Mouse (Mus musculus) MEL (cell line): ENCODE measurements around the gene Nudt22. TPM values are rescaled to one million over a fixed set of nuclear protein-coding genes. Genes with fewer than 3 reads are reported as not detected.

ENCODE experiments used
- DNase-seq: peaks from one replicate; pipeline ENCODE4 v3.0.0; 2011; ENCODE audit warnings: low read depth, low spot score
- H3K27ac ChIP-seq: 2 replicates; pipeline ENCODE4 v1.5.1; 2012; ENCODE audit warnings: low read depth, mild to moderate bottlenecking, control low read depth, low read length, moderate library complexity; ENCODE audit not compliant: control insufficient read depth
- H3K27me3 ChIP-seq, 2 experiments: fragments of 150-350 bp in 1 of 2; sonication (generic) in 1 of 2; 2 replicates each; pipeline ENCODE4 v1.6.1; 2012; ENCODE audit warnings: low read length in 2 of 2, mild to moderate bottlenecking in 2 of 2, improper control_type of control experiment in 1 of 2, moderate library complexity in 1 of 2; ENCODE audit not compliant: insufficient read depth in 2 of 2, control insufficient read depth in 1 of 2
- H3K36me3 ChIP-seq, 2 experiments: 2 replicates each; pipeline ENCODE4 v1.6.1; 2012 to 2014; ENCODE audit warnings: low read length in 2 of 2, improper control_type of control experiment in 1 of 2, inconsistent platforms in 1 of 2, mild to moderate bottlenecking in 1 of 2; ENCODE audit not compliant: insufficient read depth in 2 of 2, control insufficient read depth in 1 of 2
- H3K4me1 ChIP-seq, 2 experiments: fragments of 150-350 bp in 1 of 2; sonication (generic) in 1 of 2; 2 replicates each; pipeline ENCODE4 v1.6.1; 2012; ENCODE audit warnings: low read length in 2 of 2, improper control_type of control experiment in 1 of 2, mild to moderate bottlenecking in 1 of 2; ENCODE audit not compliant: insufficient read depth in 2 of 2, control insufficient read depth in 1 of 2
- H3K4me3 ChIP-seq, 2 experiments: fragments of 150-350 bp in 1 of 2; sonication (generic) in 1 of 2; 2 replicates each; pipeline ENCODE4 v1.5.1; 2012; ENCODE audit warnings: low read depth in 2 of 2, low read length in 2 of 2, mild to moderate bottlenecking in 2 of 2, moderate library complexity in 2 of 2, control low read depth in 1 of 2, improper control_type of control experiment in 1 of 2; ENCODE audit not compliant: control insufficient read depth in 1 of 2, insufficient read depth in 1 of 2
- H3K79me2 ChIP-seq: 2 replicates; pipeline ENCODE4 v1.6.1; 2012; ENCODE audit warnings: mild to moderate bottlenecking, low read length, moderate library complexity; ENCODE audit not compliant: control insufficient read depth, poor library complexity, insufficient read depth
- H3K9ac ChIP-seq: 2 replicates; pipeline ENCODE4 v1.6.1; 2012; ENCODE audit warnings: low read depth, mild to moderate bottlenecking, control low read depth, low read length, moderate library complexity; ENCODE audit not compliant: control insufficient read depth, poor library complexity, severe bottlenecking
- H3K9me3 ChIP-seq: fragments of 150-350 bp; sonication (generic); replicated peaks from 2 replicates; pipeline ENCODE4 v1.6.1; 2012; ENCODE audit warnings: mild to moderate bottlenecking, low read length, improper control_type of control experiment, moderate library complexity; ENCODE audit not compliant: insufficient read depth
- CHD1 ChIP-seq: IDR thresholded peaks from 2 replicates; pipeline ENCODE4 v1.6.1; 2012; ENCODE audit warnings: low read depth, mild to moderate bottlenecking, inconsistent platforms, low read length, improper control_type of control experiment
- CHD2 ChIP-seq: IDR thresholded peaks from 2 replicates; pipeline ENCODE4 v1.6.1; 2011; ENCODE audit warnings: low read length, improper control_type of control experiment
- CTCF ChIP-seq, 3 experiments: IDR thresholded peaks in 2 of 3; conservative IDR thresholded peaks in 1 of 3; 2 replicates each; pipeline ENCODE4 v1.5.1; 2011 to 2012; ENCODE audit warnings: low read length in 3 of 3, low read depth in 2 of 3, mild to moderate bottlenecking in 2 of 3, improper control_type of control experiment in 1 of 3, inconsistent platforms in 1 of 3, mixed read lengths in 1 of 3, moderate library complexity in 1 of 3; ENCODE audit not compliant: control insufficient read depth in 1 of 3, insufficient read depth in 1 of 3, poor library complexity in 1 of 3, severe bottlenecking in 1 of 3
- E2F4 ChIP-seq: IDR thresholded peaks from 2 replicates; pipeline ENCODE4 v1.6.1; 2011; ENCODE audit warnings: low read depth, low read length, improper control_type of control experiment, borderline replicate concordance
- HCFC1 ChIP-seq: IDR thresholded peaks from 2 replicates; pipeline ENCODE4 v1.6.1; 2012; ENCODE audit warnings: low read depth, mild to moderate bottlenecking, inconsistent platforms, low read length, improper control_type of control experiment, moderate library complexity
- MAX ChIP-seq: IDR thresholded peaks from 2 replicates; pipeline ENCODE4 v1.6.1; 2011; ENCODE audit warnings: low read length, improper control_type of control experiment
- MYB ChIP-seq: IDR thresholded peaks from 2 replicates; pipeline ENCODE4 v1.6.1; 2011; ENCODE audit warnings: mild to moderate bottlenecking, low read depth, low read length, improper control_type of control experiment
- MYC ChIP-seq: IDR thresholded peaks from 2 replicates; pipeline ENCODE4 v1.6.1; 2011; ENCODE audit warnings: low read depth, mild to moderate bottlenecking, low read length, improper control_type of control experiment, moderate library complexity
- NRF1 ChIP-seq: IDR thresholded peaks from 2 replicates; pipeline ENCODE4 v1.6.1; 2014; ENCODE audit warnings: low read depth, mild to moderate bottlenecking, inconsistent platforms, low read length, improper control_type of control experiment, moderate library complexity; ENCODE audit not compliant: poor library complexity, insufficient read depth, severe bottlenecking
- POLR2A ChIP-seq, 2 experiments: IDR thresholded peaks; 2 replicates each; pipeline ENCODE4 v1.6.1; 2011 to 2012; ENCODE audit warnings: low read length in 2 of 2, mild to moderate bottlenecking in 2 of 2, control low read depth in 1 of 2, improper control_type of control experiment in 1 of 2, low read depth in 1 of 2, moderate library complexity in 1 of 2; ENCODE audit not compliant: control insufficient read depth in 1 of 2, insufficient read depth in 1 of 2, poor library complexity in 1 of 2
- POLR2AphosphoS2 ChIP-seq: IDR thresholded peaks from 2 replicates; pipeline ENCODE4 v1.6.1; 2011; ENCODE audit warnings: low read length, improper control_type of control experiment
- POLR2AphosphoS5 ChIP-seq: IDR thresholded peaks from 2 replicates; pipeline ENCODE4 v1.6.1; 2012; ENCODE audit warnings: low read depth, borderline replicate concordance, mild to moderate bottlenecking, inconsistent platforms, low read length, moderate library complexity, mixed read lengths
- RAD21 ChIP-seq: IDR thresholded peaks from 2 replicates; pipeline ENCODE4 v1.6.1; 2011; ENCODE audit warnings: mild to moderate bottlenecking, low read depth, low read length, improper control_type of control experiment
- RCOR1 ChIP-seq: IDR thresholded peaks from 2 replicates; pipeline ENCODE4 v1.6.1; 2012; ENCODE audit warnings: low read depth, mild to moderate bottlenecking, inconsistent platforms, low read length, improper control_type of control experiment
- SMC3 ChIP-seq: IDR thresholded peaks from 2 replicates; pipeline ENCODE4 v1.6.1; 2011; ENCODE audit warnings: low read depth, low read length, improper control_type of control experiment
- TBP ChIP-seq: IDR thresholded peaks from 2 replicates; pipeline ENCODE4 v1.8.0; 2011; ENCODE audit warnings: low read depth, low read length, improper control_type of control experiment
- UBTF ChIP-seq: IDR thresholded peaks from 2 replicates; pipeline ENCODE4 v1.6.1; 2012; ENCODE audit warnings: low read depth, mild to moderate bottlenecking, inconsistent platforms, low read length, improper control_type of control experiment, moderate library complexity, borderline replicate concordance; ENCODE audit not compliant: insufficient read depth
- USF2 ChIP-seq, 2 experiments: IDR thresholded peaks; 2 replicates each; pipeline ENCODE4 v1.6.1; 2011 to 2012; ENCODE audit warnings: improper control_type of control experiment in 2 of 2, low read length in 2 of 2, borderline replicate concordance in 1 of 2, inconsistent platforms in 1 of 2, low read depth in 1 of 2, mild to moderate bottlenecking in 1 of 2; ENCODE audit not compliant: insufficient read depth in 1 of 2
- ZC3H11A ChIP-seq: IDR thresholded peaks from 2 replicates; pipeline ENCODE4 v1.6.1; 2012; ENCODE audit warnings: low read depth, mild to moderate bottlenecking, inconsistent platforms, low read length, improper control_type of control experiment
- ZKSCAN1 ChIP-seq: IDR thresholded peaks from 2 replicates; pipeline ENCODE4 v1.6.1; 2012; ENCODE audit warnings: low read depth, mild to moderate bottlenecking, inconsistent platforms, low read length, improper control_type of control experiment, moderate library complexity
- polyA plus RNA-seq, 2 experiments: library from polyadenylated mRNA; stranded (reverse) in 1 of 2; unstranded in 1 of 2; fragments of >175 nt in 1 of 2; fragments of >200 nt in 1 of 2; gene quantifications; 2 replicates each; pipeline versions ENCODE4 v1.2.1 to v1.2.4; 2012; ENCODE audit warnings: low replicate concordance in 2 of 2, low read depth in 1 of 2; ENCODE audit not compliant: insufficient read length in 2 of 2, insufficient read depth in 1 of 2, missing spikeins in 1 of 2
- total RNA-seq: library from RNA; depleted of rRNA; stranded (reverse); fragments of 300-350 nt; gene quantifications from 2 replicates; pipeline ENCODE4 v1.2.3, GENCODE M21; 2012

The Nudt22 gene
- total and polyA plus RNA-seq, 3 experiments, result 30.8 to 32.1 TPM; not detected in 1

DNA sequence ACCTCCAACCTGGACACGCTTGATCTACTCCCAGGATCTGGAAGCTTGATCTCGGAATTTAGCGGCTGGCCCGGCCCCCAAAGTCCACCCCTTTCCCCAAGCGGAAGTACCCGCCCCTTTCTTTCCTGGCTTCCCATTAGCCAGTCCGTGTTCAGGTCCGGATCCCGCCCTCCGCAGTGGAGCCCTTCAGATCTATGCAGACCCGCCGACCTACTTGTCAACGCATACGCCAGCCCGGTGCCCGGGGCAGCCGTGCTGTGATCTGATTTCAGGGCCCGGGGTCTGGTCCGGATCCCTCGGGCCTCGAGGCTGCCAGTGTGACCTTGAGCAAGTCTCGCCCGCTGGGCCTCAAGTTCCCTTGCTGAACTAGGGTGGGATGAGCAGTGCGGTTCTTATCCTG is at the start of gene Nudt22, which contains the start of gene Trpt1 (continued):
- TF ChIP-seq SMC3, result no peak
- TF ChIP-seq TBP, result no peak
- TF ChIP-seq, all 39 proteins: peak for 10

DNA sequence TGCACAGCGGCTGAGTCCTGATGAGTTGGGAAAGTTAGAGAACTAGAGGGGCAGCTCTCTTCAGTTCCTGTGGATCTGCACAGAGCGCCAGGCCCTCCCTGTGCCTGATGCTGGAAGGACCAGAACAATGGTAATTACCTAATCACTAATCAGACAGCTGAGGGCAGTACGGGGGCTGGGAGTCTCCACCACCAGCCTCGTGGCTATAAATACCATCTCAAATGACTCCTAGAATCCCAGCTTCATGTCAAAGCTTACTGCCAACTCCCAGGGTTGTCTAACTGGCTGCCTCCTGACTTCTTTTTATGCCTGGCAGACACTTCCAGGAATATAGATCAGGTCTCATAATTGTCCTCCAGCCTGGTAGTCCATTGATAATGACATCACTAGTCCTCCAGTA is 48.8 kb upstream of the Nudt22 start:
- no peak for TF ChIP-seq MYB
- no peak for TF ChIP-seq ZC3H11A
- TF ChIP-seq ZKSCAN1, result no peak
- TF ChIP-seq POLR2AphosphoS5, result no peak
- no peak for TF ChIP-seq MAX
- TF ChIP-seq CHD1, result no peak
- TF ChIP-seq HCFC1, result no peak
- TF ChIP-seq SMC3, result no peak
- no peak for TF ChIP-seq CHD2
- TF ChIP-seq RCOR1, result no peak
- no peak for TF ChIP-seq USF2 (IDR thresholded peaks at IDR 0.05; ENCODE audit: borderline replicate concordance in 1 of 2, insufficient read depth in 1 of 2, low read depth in 1 of 2, low read length in 2 of 2)
- TF ChIP-seq POLR2AphosphoS2, result no peak
- TF ChIP-seq UBTF, result no peak
- TF ChIP-seq RAD21, result no peak
- no peak for TF ChIP-seq NRF1
- no peak for TF ChIP-seq MYC
- TF ChIP-seq CTCF (IDR thresholded peaks at IDR 0.05 in 2 of 3, conservative IDR thresholded peaks at IDR 0.05 in 1 of 3; ENCODE audit: control insufficient read depth in 1 of 3, insufficient read depth in 1 of 3, low read depth in 2 of 3, low read length in 3 of 3, poor library complexity in 1 of 3, severe bottlenecking in 1 of 3), result no peak
- no peak for TF ChIP-seq E2F4
- TF ChIP-seq POLR2A (IDR thresholded peaks at IDR 0.05; ENCODE audit: control insufficient read depth in 1 of 2, insufficient read depth in 1 of 2, low read depth in 1 of 2, low read length in 2 of 2, poor library complexity in 1 of 2), result no peak
- no peak overlapping the region for H3K4me3 ChIP-seq
- H3K79me2 ChIP-seq, result peaks cover 3% of the 10 kb centered on the region; the same call in 1 of the 2 replicates
- H3K9me3 ChIP-seq, result no peaks in the 10 kb centered on the region
- no peak overlapping the region for H3K27ac ChIP-seq
- peaks cover 0 to 4% of the 10 kb centered on the region in 2 experiments; a peak in 2 of 4 replicates for H3K4me1 ChIP-seq
- peaks cover 0 to 3% of the 10 kb centered on the region in 2 experiments; a peak in 2 of 4 replicates for H3K36me3 ChIP-seq
- H3K9ac ChIP-seq, result no peak overlapping the region
- no peaks in the 10 kb centered on the region for H3K27me3 ChIP-seq
- no peak for DNase-seq
